Mouse (Mus musculus): ENCODE results near the gene Eya4.

Gene Eya4

DNA sequence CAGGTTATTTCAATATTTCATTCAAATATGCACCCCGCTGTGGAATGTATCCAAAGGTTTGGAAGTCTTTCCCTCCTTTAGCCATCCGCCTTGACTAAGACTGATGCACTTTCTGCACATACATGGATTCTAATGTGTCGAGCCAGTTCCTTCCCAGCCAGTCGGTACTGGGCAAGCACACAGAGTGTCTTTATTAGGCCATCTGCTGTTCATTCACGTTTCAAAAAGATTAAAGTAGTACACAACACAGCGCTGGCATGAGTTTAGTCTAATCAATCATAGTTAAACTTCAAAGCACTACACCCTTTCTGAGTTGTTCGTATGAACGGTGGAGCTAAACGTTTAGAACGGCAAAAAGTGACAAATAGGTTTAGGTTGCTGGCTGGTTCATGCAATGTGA is 190.7 kb downstream of the Eya4 start:
- DNase-seq (ENCODE audit: inconsistent age in 2 of 2, low spot score in 1 of 2), result peak in 1 of 2 experiments; percentile 28

DNA sequence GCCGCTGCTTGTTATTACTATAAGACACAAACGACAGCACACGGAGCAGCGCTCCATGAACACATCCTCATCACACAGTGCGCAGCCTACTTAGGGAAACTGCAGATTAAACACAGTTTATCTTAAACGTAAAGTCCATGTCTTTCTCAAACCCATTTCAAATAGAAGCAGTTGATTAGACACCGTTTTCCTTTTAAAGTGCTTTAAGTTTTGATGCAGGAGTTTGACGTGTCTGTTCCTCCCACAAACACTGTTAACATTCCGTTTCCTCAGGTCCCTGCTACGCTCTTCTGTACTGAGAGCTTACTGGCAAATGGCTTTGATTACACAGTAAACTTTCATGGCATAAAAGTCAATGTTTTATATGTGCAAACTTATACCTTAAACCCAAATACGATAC is 191.4 kb downstream of the Eya4 start:
- DNase-seq (ENCODE audit: inconsistent age in 2 of 2, low spot score in 1 of 2), result no peak

DNA sequence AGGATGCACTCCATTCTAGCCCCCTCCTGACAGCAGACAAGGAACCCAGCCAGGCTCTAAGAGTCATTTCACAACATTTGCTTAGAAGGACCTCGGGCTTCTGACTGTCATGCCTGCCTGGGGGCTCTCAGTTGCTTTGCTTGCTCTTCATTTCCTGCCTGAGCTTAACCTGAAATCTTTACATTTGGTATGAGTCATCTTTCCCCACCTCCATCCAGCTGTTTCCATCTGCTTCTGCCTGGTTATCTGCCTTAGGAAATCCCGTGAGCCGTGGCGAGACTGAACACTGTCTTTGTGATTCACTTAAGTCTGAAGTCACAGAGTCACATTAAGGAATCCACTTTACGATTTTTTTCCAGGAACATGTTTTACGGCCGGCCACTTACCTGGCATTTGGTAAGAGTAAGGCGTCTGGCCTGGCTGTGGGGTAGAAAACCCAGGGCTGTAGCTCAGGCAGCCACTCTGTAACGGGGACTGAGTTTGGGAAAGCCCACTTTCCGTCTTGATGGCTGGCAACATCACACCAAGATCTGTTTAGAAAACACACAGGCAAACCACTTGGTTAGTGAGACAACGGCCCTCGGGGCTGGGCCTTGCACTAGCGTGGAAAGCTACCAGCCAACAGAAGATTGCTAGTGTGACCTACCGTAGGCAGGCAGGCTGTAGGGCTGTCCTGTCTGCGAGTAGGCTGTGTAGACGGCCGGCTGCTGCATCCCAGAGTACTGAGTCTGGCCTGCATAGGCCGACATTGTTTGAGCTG is 193.5 kb downstream of the Eya4 start:
- DNase-seq (ENCODE audit: inconsistent age in 2 of 2, low spot score in 1 of 2), result no peak

DNA sequence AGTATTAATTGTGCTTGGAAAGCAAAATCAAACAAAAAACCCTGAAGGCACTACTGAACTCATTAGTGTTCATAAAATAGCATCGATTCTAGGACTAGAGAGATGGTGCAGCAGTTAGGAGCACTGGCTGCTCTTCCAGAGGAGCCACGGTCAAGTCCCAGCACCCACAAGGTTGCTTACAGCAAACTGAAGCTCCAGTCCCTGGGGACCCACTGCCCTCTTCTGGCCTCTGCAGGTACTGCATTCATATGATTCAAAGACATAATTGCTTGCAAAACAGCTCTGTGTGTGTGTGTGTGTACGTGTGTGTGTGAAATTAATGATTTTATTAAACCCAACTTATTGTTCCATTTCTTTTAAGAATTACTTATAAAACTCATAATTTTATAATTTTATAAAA is 200.2 kb downstream of the Eya4 start:
- peak in 1 of 2 experiments; percentile 62 for DNase-seq (ENCODE audit: inconsistent age in 2 of 2, low spot score in 1 of 2)

DNA sequence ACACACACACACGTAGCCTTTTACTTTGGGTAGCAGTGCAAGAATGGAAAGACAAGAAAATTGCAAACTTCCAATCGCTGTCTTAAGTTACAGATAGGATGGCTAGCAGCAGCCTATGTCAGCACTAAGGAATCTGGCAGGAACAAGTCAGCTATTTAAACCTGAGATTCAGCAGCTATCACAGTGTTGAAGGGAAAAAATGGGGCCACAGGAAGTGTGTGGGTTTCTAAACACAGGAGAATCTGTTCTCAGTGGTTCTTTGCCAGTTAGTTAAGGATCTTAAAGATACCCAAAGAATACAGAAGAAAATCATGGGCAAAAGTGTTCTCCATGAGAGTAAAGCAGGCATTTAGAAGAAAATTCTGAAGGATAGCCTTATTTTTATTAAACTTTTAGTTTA is 206.0 kb downstream of the Eya4 start:
- DNase-seq (ENCODE audit: inconsistent age in 2 of 2, low spot score in 1 of 2), result no peak

DNA sequence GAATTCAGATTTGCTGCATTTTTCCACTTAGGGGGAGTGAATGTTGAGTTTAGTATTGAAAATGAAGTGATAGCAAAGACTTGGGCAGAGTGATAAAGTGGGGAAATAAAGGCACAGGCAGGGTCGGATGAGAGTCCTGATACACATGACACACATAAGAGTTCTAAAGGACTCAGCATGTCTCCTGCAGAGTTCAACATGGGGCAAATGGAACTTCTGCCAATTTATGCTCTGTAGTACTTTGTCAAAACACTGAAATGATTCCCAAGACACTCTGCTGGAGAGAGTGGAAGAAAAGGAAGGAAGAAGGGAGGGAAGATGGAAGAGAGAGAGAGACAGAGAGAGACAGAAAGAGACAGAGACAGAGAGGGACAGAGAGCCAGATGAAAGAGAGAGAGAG is 222.6 kb downstream of the Eya4 start:
- no peak for DNase-seq (ENCODE audit: inconsistent age in 2 of 2, low spot score in 1 of 2)

DNA sequence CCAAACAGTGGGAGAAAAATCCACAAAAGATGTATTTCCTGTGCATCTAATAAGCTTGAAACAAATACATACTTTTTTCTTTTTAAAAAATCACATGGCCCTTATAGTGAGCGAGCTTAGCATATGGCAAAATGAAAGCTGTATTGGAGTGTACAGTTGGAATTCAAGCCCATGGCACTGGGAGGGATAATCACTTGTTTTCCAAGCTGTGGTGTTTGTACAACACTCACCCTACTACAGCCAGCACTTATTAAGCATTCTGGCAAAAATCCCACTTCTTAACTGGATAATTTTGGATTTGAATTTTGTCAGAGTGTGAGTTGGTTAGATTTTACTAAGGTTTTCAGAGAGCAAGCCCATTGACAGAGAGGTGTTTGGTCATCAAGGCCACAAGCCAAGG is 223.4 kb downstream of the Eya4 start:
- no peak for DNase-seq (ENCODE audit: inconsistent age in 2 of 2, low spot score in 1 of 2)

DNA sequence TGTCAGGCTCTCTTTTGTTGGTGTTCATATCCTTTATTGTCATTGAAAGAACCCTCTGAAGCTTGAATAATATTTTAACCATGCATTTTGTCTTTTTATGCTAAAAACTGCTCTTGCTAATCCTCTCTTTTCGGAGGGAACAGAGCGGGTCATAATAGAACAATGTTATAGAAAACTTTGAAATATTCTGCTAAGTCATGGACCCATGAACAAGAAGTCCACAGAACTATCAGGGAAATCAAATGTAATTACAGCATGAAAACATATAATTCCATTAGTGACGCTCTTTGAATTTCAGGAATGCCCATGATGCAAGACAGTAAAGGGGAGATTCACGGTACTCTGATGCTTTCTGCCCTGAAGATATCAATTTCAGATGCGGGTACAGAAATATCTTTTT is 224.1 kb downstream of the Eya4 start:
- DNase-seq (ENCODE audit: inconsistent age in 2 of 2, low spot score in 1 of 2), result no peak

DNA sequence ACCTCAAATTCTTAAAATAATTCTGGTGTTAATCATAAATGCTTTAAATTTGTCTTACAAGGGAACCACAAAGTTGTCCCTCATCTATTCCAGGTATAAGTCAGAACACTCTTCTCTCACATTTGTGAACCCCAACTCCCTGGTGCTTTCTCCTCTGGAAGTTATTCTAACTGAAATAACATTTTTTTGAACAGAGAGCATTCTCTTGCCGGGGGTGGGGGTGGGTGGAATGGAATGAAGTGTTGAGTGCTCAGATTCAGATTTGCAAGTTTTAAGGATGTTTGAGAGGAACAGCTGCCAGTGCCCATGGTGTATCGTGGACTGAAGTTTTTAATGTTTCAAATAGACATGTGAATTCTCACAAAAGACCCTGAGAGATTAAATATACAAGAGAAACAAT is 230.1 kb downstream of the Eya4 start:
- DNase-seq (ENCODE audit: inconsistent age in 2 of 2, low spot score in 1 of 2), result no peak

DNA sequence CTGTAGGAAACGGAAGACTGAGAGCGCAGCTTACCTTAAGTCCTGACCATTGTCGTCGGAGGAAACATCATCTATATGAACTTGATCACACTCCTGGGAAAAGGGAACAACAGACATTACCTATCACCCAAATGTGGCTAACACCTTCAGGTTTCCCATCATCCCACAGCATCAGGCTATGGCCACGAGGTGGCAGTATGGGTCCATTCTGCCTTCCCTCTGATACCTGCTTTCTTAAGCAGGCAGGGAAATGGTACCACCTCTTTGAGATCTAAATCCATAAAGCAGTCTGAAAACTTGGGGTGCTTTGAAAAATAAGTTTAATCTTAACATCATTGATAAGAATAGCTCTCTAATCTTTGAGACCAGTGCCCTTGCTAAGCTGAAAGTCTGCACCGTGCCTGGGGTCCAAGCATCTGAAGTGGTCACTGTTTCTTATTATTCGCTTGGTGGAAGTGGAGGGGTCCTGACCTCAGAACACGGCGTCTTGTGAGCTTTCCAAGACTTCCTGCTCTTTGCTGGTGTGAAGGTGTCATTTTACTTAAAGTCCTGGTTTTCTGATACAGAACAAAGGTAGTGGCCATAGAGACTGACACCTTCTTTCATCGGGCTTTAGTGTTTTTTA is 233.7 kb downstream of the Eya4 start:
- peak; percentile 53 to 90 for DNase-seq (ENCODE audit: inconsistent age in 2 of 2, low spot score in 1 of 2)

DNA sequence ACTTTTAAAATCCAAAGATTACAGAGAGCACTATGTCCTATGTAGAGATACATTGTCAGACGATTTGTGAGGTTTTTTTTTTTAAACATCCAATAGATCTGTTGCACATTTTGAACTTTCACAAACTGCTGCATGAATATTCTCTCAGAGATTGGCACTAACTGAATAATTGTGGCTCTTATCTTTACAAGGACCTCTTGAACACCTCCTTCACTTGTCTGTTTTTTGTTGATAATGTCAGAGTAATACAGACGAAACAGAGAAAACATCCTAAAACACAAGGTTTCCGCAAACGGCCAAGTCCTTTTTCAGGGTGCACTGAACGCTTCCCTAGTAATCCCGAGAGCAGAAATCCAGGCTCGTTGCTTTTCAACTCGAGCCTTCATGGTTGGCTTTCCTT is 234.5 kb downstream of the Eya4 start:
- DNase-seq (ENCODE audit: inconsistent age in 2 of 2, low spot score in 1 of 2), result no peak

DNA sequence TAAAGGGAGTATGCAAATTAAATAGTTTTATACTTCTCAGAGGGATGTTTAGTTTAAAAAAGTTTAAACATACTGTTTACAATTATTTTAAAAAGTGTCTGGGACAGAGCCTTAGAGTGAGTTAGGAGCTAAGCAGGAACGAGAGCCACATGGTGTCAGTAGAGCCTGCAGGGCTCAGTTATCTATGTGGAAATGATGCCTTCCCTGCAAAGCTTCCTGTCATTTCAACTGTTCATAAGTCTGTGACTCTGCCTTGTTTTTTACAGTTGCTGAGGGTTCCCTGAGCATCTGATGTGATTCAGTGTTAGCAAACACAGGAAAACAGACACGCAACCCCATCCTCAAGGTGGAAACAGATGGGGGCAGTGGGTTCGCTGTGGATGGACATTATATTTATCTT is 235.3 kb downstream of the Eya4 start:
- no peak for DNase-seq (ENCODE audit: inconsistent age in 2 of 2, low spot score in 1 of 2)

DNA sequence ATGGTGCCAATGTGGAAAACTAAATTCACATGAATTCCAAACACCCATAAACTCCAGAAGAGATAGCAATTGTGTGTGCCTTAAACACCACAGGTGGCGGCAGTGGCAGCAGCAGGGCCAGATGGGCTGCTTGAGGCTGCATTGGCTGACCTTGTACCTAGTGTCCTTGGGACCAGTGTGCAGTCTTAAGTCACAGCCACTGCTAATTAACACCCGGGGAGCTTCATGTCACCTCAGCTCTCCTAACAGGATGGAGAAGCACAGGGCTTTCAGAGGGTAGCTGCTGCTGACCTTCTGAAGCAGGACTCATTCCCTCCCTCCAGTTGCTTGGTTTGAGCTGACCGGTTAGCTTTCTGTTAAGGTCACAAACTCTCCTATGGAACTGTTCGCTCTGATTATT is 242.5 kb downstream of the Eya4 start:
- no peak for DNase-seq (ENCODE audit: inconsistent age in 2 of 2, low spot score in 1 of 2)

DNA sequence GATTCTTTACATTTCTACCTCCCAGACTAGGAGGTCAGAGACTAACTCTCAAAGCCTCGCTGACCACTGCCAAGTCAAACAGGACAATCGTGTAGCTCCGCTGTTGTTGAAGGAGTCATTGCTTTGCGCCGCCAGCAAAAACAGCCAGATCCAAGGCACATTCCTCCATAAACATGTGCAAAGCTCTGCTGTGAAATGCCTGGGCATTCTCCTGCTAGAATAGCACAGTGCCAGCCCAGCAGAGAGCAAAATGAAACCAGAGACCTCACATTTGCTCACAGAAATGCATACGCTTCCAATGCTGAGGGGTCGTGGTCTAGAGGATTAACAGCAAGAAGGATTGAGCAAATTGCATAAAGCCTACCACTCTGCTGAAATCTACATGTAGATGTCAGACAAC is 258.1 kb downstream of the Eya4 start:
- DNase-seq (ENCODE audit: inconsistent age in 2 of 2, low spot score in 1 of 2), result peak in 1 of 2 experiments; percentile 10

DNA sequence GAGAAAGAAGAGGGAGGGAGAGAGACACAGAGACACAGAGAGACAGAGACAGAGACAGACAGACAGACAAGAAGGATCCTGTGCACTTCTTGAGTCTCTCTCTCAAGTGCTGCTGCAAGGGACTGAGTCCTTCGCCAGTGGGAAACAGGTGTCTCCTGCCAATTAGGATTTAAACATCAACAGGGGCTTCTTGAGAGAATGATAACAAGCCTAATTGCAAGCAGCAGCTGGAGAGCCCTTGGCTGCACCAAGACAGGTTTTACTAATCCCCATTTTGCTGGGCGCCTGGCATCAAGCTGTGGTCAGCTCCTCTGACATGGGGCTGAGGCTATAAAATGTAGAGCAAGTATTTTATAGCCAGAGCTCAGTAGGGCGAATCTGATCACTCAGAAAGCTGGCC is 259.0 kb downstream of the Eya4 start:
- no peak for DNase-seq (ENCODE audit: inconsistent age in 2 of 2, low spot score in 1 of 2)

DNA sequence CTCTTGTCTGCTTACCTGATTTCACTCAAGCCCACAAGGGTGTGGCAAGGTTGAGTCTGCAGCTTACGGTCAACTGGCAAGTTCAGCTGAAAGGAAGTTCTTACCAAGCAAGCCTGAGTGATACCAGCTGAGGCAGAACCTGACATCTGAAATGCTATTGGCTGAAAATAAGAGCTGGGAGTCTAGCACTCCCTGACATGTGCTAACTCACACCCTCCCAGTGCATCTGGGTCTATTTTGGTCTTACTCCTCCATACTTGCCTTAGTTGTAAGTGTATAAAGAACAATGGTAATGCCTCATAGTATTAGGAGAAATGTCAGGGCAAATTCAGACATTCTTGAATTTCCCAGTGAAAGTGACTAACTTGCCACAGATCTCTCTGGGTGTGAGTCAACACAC is 260.3 kb downstream of the Eya4 start:
- DNase-seq (ENCODE audit: inconsistent age in 2 of 2, low spot score in 1 of 2), result no peak

DNA sequence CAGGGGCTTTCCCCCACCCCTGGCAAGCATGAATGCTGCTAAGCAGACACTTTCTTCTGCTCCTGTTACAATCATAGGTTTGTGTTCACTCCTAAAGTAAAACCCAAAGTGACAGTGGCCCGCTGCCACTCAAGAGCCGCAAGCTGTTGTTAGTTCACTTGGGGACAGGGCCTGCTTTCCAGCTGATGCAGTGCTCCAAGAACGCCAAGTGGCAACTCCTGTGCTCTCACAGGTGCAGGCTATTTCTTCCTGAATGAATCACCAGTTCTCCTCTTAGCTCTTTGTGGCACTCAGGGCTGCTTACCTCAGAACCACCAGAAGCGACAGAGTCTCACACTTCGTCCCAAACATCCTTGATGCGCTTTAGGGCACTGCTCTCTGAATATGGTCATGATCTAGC is 261.3 kb downstream of the Eya4 start:
- peak in 1 of 2 experiments; percentile 14 for DNase-seq (ENCODE audit: inconsistent age in 2 of 2, low spot score in 1 of 2)

DNA sequence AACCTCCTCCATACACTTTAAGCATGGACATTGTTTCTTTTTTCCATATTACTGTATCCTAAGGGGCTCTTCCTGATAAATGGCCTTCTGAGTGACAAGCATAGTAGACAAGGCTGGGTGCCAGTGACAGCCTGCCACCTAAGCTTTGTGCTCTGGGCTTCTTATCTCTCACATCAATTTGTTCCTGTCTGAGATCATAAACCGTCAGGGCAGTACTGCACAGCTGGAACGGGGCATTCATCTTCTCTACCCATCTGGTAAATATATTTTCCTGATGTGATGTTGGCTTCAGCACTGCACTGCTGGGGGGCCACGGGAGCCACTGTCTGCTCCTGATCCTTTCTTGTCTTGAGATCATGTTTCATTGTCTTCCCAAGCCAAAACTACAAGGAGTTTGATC is 261.8 kb downstream of the Eya4 start:
- peak in 1 of 2 experiments; percentile 11 for DNase-seq (ENCODE audit: inconsistent age in 2 of 2, low spot score in 1 of 2)

DNA sequence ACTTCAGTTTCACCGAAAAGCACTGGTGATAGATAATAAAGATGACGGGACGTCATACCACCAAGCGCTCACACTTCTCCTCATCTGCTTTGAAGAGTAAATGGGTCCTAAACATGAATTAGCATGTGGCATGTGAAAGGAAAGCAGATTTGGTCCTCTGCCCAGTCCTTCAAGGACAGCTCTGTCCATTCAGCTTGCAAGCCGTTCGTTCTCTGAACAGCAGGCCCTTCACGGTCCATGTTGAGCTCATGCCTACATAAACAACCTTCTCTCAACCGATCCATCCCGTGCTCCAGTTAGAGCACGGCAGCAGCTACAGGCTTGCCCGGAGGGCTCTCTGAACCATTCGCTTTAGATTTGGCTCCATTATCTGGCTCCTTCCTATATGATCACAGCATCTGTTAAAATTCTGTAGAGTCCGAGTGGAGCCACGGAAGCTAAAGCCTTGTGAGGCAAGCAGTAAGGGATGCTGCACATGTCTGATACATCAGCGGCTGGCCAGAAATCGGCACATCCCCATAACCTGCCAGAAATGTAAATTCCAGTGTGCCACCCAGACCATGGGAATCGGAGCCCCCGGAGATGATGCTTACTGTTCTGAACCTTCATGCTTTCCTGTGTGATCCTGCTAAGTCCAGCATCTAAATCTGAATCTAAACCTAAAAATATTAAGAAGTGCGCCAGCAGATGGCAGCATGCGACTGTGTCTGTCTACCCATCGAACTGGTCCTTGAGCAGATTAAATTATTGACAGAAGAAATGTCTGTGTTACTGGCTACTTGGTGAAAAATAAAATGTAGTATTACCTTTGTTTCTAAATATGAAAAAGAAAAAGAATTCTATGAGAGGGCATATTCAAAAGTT is 264.0 kb downstream of the Eya4 start:
- peak; percentile 18 to 78 for DNase-seq (ENCODE audit: inconsistent age in 2 of 2, low spot score in 1 of 2)

DNA sequence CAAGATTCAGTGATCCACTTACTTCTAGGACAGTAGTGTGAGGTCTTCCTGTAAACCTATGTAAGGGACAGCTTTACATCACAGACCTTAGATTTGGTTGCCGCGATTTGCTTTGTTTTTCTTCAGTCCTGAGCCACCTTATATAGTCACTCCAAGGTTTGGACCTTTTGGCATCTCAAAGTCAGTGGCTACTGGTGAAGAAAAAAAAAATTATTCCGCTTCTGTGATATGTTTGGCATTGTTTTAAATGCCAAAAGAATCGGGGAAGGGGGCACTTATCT is 269.1 kb downstream of the Eya4 start:
- no peak for DNase-seq (ENCODE audit: inconsistent age in 2 of 2, low spot score in 1 of 2)

DNA sequence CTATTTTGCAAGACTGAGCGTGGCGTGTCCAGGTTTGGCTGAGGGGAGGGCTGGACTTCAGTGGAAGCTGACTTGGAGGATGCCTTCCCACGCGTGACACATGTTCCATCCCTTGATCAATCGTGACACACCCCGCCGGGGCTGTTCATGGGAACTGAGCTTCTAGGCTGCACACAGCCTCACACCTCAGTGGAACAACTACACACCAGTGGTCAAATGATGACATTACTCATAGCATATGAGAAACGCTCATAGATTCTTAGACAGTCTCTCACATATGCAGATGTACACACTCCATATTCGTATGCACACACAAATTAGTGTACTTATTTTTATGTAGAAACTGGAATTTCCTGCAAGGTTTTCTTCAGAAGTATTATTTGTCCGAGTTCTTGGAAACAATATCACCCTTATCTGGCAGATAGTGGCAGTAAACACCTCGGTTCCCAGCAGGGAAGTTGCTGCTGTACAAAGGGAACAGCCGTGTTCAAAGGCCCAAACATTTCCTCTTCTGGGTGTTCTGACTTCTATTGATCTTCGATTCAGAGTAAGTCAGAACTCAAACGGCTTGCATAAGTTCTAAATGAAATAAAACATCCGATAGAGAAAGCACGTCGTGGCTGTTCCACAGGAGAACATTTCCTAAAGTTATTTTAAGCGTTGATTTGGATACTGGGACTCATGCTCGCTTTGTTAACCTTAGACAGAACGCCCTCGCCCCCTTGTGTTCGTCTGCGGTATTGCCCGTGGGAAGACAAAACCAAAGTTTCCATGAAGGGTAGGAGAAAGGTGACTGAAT is 269.6 kb downstream of the Eya4 start:
- peak; percentile 63 to 92 for DNase-seq (ENCODE audit: inconsistent age in 2 of 2, low spot score in 1 of 2)
